Mouse (Mus musculus): ENCODE measurements around the gene Ltv1.
"Not testable (repeated sequence)": the region's sequence is repeated elsewhere in the genome, so short reads cannot be mapped to it uniquely, and the experiment has no call there.

Ltv1 gene

GRCm38 (mm10) chr10:13196872-13197507 is 4.0 kb upstream of the Ltv1 start:
- no peak for DNase-seq (ENCODE audit: low read depth in 1 of 2, low spot score in 2 of 2)

GRCm38 (mm10) chr10:13193496-13193895 is 528 bp upstream of the Ltv1 start:
- not testable (repeated sequence) for DNase-seq (ENCODE audit: low read depth in 1 of 2, low spot score in 2 of 2)

- DNase-seq (ENCODE audit: low read depth in 1 of 2, low spot score in 2 of 2), result no peak
Measured at GRCm38 (mm10) chr10:13189881-13190280, 3.1 kb downstream of the Ltv1 start.

GRCm38 (mm10) chr10:13186754-13187153 is 6.2 kb downstream of the Ltv1 start:
- no peak for DNase-seq (ENCODE audit: low read depth in 1 of 2, low spot score in 2 of 2)

GRCm38 (mm10) chr10:13184170-13184766 is 8.7 kb downstream of the Ltv1 start:
- DNase-seq (ENCODE audit: low read depth in 1 of 2, low spot score in 2 of 2), result no peak

- DNase-seq (ENCODE audit: low read depth in 1 of 2, low spot score in 2 of 2), result no peak
Measured at GRCm38 (mm10) chr10:13180211-13180610, 12.8 kb downstream of the Ltv1 start.

GRCm38 (mm10) chr10:13177973-13178624 is 14.9 kb downstream of the Ltv1 start, which contains the start of gene Zc2hc1b:
TSS of gene Zc2hc1b (minus strand) at chr10:13178023.
- DNase-seq (ENCODE audit: low read depth in 1 of 2, low spot score in 2 of 2), result no peak

- DNase-seq (ENCODE audit: low read depth in 1 of 2, low spot score in 2 of 2), result no peak
Measured at GRCm38 (mm10) chr10:13175866-13176265, 17.1 kb downstream of the Ltv1 start.

GRCm38 (mm10) chr10:13172798-13173221 is 20.2 kb downstream of the Ltv1 start:
- no peak for DNase-seq (ENCODE audit: low read depth in 1 of 2, low spot score in 2 of 2)

- no peak for DNase-seq (ENCODE audit: low read depth in 1 of 2, low spot score in 2 of 2)
Measured at GRCm38 (mm10) chr10:13171461-13171860, 21.5 kb downstream of the Ltv1 start.

- DNase-seq (ENCODE audit: low read depth in 1 of 2, low spot score in 2 of 2), result no peak
Measured at GRCm38 (mm10) chr10:13170739-13171448, 22.1 kb downstream of the Ltv1 start.

GRCm38 (mm10) chr10:13168461-13168860 is 24.5 kb downstream of the Ltv1 start:
- no peak for DNase-seq (ENCODE audit: low read depth in 1 of 2, low spot score in 2 of 2)

GRCm38 (mm10) chr10:13162031-13162430 is 30.9 kb downstream of the Ltv1 start:
- no peak for DNase-seq (ENCODE audit: low read depth in 1 of 2, low spot score in 2 of 2)

- no peak for DNase-seq (ENCODE audit: low read depth in 1 of 2, low spot score in 2 of 2)
Measured at GRCm38 (mm10) chr10:13160913-13161312, 32.1 kb downstream of the Ltv1 start.

- DNase-seq (ENCODE audit: low read depth in 1 of 2, low spot score in 2 of 2), result no peak
Measured at GRCm38 (mm10) chr10:13155377-13155776, 37.6 kb downstream of the Ltv1 start.

- DNase-seq (ENCODE audit: low read depth in 1 of 2, low spot score in 2 of 2), result no peak
Measured at GRCm38 (mm10) chr10:13152811-13153364, 40.1 kb downstream of the Ltv1 start.

GRCm38 (mm10) chr10:13151353-13151752 is 41.6 kb downstream of the Ltv1 start:
- DNase-seq (ENCODE audit: low read depth in 1 of 2, low spot score in 2 of 2), result no peak

- no peak for DNase-seq (ENCODE audit: low read depth in 1 of 2, low spot score in 2 of 2)
Measured at GRCm38 (mm10) chr10:13150435-13150834, 42.5 kb downstream of the Ltv1 start.

- DNase-seq (ENCODE audit: low read depth in 1 of 2, low spot score in 2 of 2), result no peak
Measured at GRCm38 (mm10) chr10:13140434-13140833, 52.5 kb downstream of the Ltv1 start.

- no peak for DNase-seq (ENCODE audit: low read depth in 1 of 2, low spot score in 2 of 2)
Measured at GRCm38 (mm10) chr10:13137906-13138305, 55.1 kb downstream of the Ltv1 start.

GRCm38 (mm10) chr10:13135751-13136150 is 57.2 kb downstream of the Ltv1 start:
- DNase-seq (ENCODE audit: low read depth in 1 of 2, low spot score in 2 of 2), result no peak

Data from monocyte, adult 2 months (primary cell).